In the genomic region with DNA sequence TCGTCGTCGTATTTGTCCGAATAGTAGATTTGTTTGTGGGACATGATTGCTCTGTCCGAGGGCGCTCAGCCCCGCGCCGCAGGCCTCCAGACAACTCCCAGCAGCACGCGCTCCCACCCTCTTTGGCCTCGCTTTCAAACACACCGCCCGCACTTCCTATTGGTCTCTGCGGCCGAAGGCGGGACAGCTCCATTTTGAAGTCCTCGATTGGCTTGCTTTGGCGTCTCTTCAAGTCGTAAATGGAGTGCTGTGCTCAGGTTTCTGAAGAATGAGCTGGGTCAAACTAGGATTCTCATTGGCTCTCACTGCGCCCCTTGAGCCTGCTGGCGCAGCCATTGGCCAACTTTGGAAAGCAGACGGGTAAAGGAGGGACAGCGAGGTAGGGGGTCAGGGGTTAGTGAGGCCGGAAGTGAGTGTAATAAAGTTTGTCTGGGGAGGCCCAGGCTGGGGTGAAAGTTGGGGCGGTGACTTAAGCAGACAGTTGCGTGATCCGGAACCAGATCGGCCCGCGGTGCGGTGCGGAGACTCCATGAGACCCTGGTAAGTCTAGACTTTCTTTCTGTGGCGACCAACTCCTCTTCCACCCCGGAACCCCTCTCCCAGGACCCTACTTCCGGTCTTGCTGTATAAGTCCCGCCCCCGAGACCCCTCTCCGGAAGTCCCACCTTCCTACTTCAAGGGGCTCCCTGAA, we compare ENCODE assay signal across 8 mouse cellular contexts. TPM values are rescaled to one million over a fixed set of nuclear protein-coding genes. Genes with fewer than 3 reads are reported as not detected.
DNase-seq lines count a peak whose midpoint lies in the region; ATAC-seq lines count a peak whose summit lies in the region.

Gene Cks1b (minus strand): TSS at position 214 of the 691 bp plus-strand sequence.
Gene Shc1 (plus strand): TSS at position 274 of the 691 bp plus-strand sequence.

- intact Hi-C loops in gastrocnemius, postnatal 14 days (cut with DNase I; ENCODE audit: low total_unique reads) = no loop called here
- intact Hi-C loops in left cerebral cortex, postnatal 10 days (cut with DNase I) = no loop called here

- ATAC-seq in inflammation-experienced regulatory T-cells, adult 6 months = peak; percentile 99
- peak; percentile 88 for ATAC-seq in megakaryocyte-erythroid progenitor cell, adult 5-6 weeks (replicated peaks; ENCODE audit: low FRiP score, low TSS enrichment, poor library complexity, severe bottlenecking)

- DNase-seq in adrenal gland, adult (ENCODE audit: inconsistent age in 2 of 2, low spot score in 1 of 2) = peak; percentile 97 to 98
- peak; percentile 99 for DNase-seq in embryo, embryonic 10.5 days (ENCODE audit: low spot score)
- peak; percentile 93 for DNase-seq in gastrocnemius, postnatal 14 days
- peak; percentile 93 to 98 for DNase-seq in left cerebral cortex, postnatal 10 days (ENCODE audit: extremely low spot score in 1 of 2, low spot score in 2 of 2)
- peak; percentile 91 for DNase-seq in right cerebral cortex, postnatal 25 days
- peak; percentile 94 to 95 for DNase-seq in urinary bladder, postnatal 4 days (ENCODE audit: low spot score in 2 of 2)

RNA-seq across cellular contexts. Expression of gene Cks1b, which starts in this region (rescaled TPM):
- 10 to 100 TPM in 1 of 2 experiments, 1 to 10 TPM in 1; 9.6 to 14.4 TPM for total RNA-seq in gastrocnemius, postnatal 14 days (2021)
- polyA plus RNA-seq in inflammation-experienced regulatory T-cells, adult 6 months (2017; shearing (Covaris generic)) = 100 to 1,000 TPM in 1 of 3 experiments, 10 to 100 TPM in 2; 23.3 to 176 (median 34.8) TPM
- total RNA-seq in left cerebral cortex, postnatal 10 days (2021) = 1 to 10 TPM; 7.4 to 8.0 TPM
- 185 and 237 TPM in 2 replicates for total RNA-seq in megakaryocyte-erythroid progenitor cell, adult 5-6 weeks (2014; fragmentation: Nextera tagmentation)
- total RNA-seq in megakaryocyte-erythroid progenitor cell, adult 5-6 weeks (2017) = 127 and 184 TPM in 2 replicates

RNA-seq across cellular contexts. Expression of gene Shc1, which starts in this region (rescaled TPM):
- total RNA-seq in gastrocnemius, postnatal 14 days (2021) = 10 to 100 TPM; 35.9 to 38.8 TPM
- 10 to 100 TPM; 31.2 to 34.1 (median 33.7) TPM for polyA plus RNA-seq in inflammation-experienced regulatory T-cells, adult 6 months (2017; shearing (Covaris generic))
- 10 to 100 TPM; 12.2 to 13.8 TPM for total RNA-seq in left cerebral cortex, postnatal 10 days (2021)
- 95.9 and 113 TPM in 2 replicates for total RNA-seq in megakaryocyte-erythroid progenitor cell, adult 5-6 weeks (2014; fragmentation: Nextera tagmentation)
- total RNA-seq in megakaryocyte-erythroid progenitor cell, adult 5-6 weeks (2017) = 40.2 and 68.5 TPM in 2 replicates

Comparison
In these comparisons a context has a peak if more than half of its experiments do, and no peak if none do; other contexts are left out.
1. Peak in every context shown above with its lines: DNase-seq and ATAC-seq.
2. RNA of gene Cks1b (total RNA-seq): 127 to 237 TPM in megakaryocyte-erythroid progenitor cell, adult 5-6 weeks; 9.6 to 14.4 TPM in gastrocnemius, postnatal 14 days and 7.4 to 8.0 TPM in left cerebral cortex, postnatal 10 days; every median in the first group is over 4 times any median in the second.